ENCODE assay signal across 27 mouse cellular contexts in genomic region chr9:84240491-84240975, GRCm38 (mm10).
"Had no signal": no experiment of that assay in that cellular context is flagged by ENCODE, and none has a peak within 500 bp of the region (broad histone marks: within the 10 kb centered on the region; RNA-seq: fewer than 3 reads in every experiment).

No protein-coding gene starts in this region.

- H3K9ac ChIP-seq: heart, embryonic 12.5 days; hindbrain, embryonic 12.5 days; hindbrain, embryonic 14.5 days; limb, embryonic 12.5 days; liver, embryonic 13.5 days; liver, embryonic 15.5 days; liver, postnatal 0 days had no signal

- H3K9me3 ChIP-seq: heart, embryonic 10.5 days; heart, embryonic 12.5 days; hindbrain, embryonic 10.5 days; hindbrain, embryonic 12.5 days; limb, embryonic 10.5 days; limb, embryonic 12.5 days; liver, embryonic 13.5 days; liver, embryonic 15.5 days had no signal

- H3K4me1 ChIP-seq: heart, embryonic 10.5 days; heart, embryonic 12.5 days; hindbrain, embryonic 10.5 days; hindbrain, embryonic 12.5 days; limb, embryonic 10.5 days; limb, embryonic 12.5 days; liver, embryonic 13.5 days; liver, embryonic 15.5 days had no signal

- H3K27me3 ChIP-seq: heart, embryonic 12.5 days; hindbrain, embryonic 12.5 days; limb, embryonic 12.5 days; liver, embryonic 13.5 days; liver, embryonic 15.5 days had no signal

- ATAC-seq: hindbrain, embryonic 16.5 days; intestine, postnatal 0 days; liver, postnatal 0 days had no signal

- DNase-seq: gastrocnemius, adult 2 months; gastrocnemius, postnatal 10 days; gastrocnemius, postnatal 25 days; heart, adult 18-20 months; heart, postnatal 10 days; heart, postnatal 4 days; kidney, adult 18-20 months; kidney, adult 8-10 months; kidney, postnatal 10 days; kidney, postnatal 25 days; kidney, postnatal 4 days; liver; liver, embryonic 13.5 days; liver, postnatal 0 days had no signal

- H3K27ac ChIP-seq: gastrocnemius, adult 2 months; heart, embryonic 10.5 days; hindbrain, embryonic 10.5 days; hindbrain, embryonic 12.5 days; hindbrain, embryonic 14.5 days; layer of hippocampus, adult 2 months; left cerebral cortex, adult 2 months; limb, embryonic 10.5 days; limb, embryonic 12.5 days; liver, embryonic 13.5 days; liver, embryonic 15.5 days had no signal

- H3K4me2 ChIP-seq: heart, embryonic 12.5 days; hindbrain, embryonic 12.5 days; hindbrain, embryonic 14.5 days; limb, embryonic 12.5 days; liver, embryonic 11.5 days; liver, embryonic 13.5 days; liver, embryonic 15.5 days had no signal

- H3K4me3 ChIP-seq: gastrocnemius, adult 2 months; heart, embryonic 10.5 days; heart, embryonic 12.5 days; hindbrain, embryonic 10.5 days; hindbrain, embryonic 12.5 days; layer of hippocampus, adult 2 months; left cerebral cortex, adult 2 months; limb, embryonic 10.5 days; limb, embryonic 12.5 days; liver, embryonic 13.5 days; liver, embryonic 15.5 days had no signal

- H3K36me3 ChIP-seq: heart, embryonic 10.5 days; heart, embryonic 12.5 days; hindbrain, embryonic 10.5 days; hindbrain, embryonic 12.5 days; limb, embryonic 10.5 days; limb, embryonic 12.5 days; liver, embryonic 13.5 days; liver, embryonic 15.5 days had no signal
